Comparison of ENCODE assay signal across 25 mouse cellular contexts in genomic region chr12:57159904-57160303, GRCm38 (mm10). TPM values are rescaled to one million over a fixed set of nuclear protein-coding genes. Genes with fewer than 3 reads are reported as not detected.
A peak's percentile ranks its signal among the peaks of the same experiment; 100 is the strongest.
DNase-seq lines count a peak whose midpoint lies in the region; ATAC-seq and TF ChIP-seq lines count a peak whose summit lies in the region.
"Had no signal": no experiment of that assay in that cellular context is flagged by ENCODE, and none has a peak within 500 bp of the region (broad histone marks: within the 10 kb centered on the region; RNA-seq: fewer than 3 reads in every experiment).

No protein-coding gene starts in this region.

- no peak for TF ChIP-seq EP300 in stomach, postnatal 0 days (optimal IDR thresholded peaks at IDR 0.05)

- H3K4me1 ChIP-seq in stomach, postnatal 0 days (replicated peaks; ENCODE audit: control insufficient read depth, insufficient read depth) = no peaks in the 10 kb centered on the region
- H3K4me1 ChIP-seq: embryonic facial prominence, embryonic 13.5 days; embryonic facial prominence, embryonic 15.5 days; forebrain, embryonic 13.5 days; forebrain, embryonic 15.5 days had no signal

- no peaks in the 10 kb centered on the region for H3K9me3 ChIP-seq in stomach, postnatal 0 days (ENCODE audit: control insufficient read depth, low read length)
- H3K9me3 ChIP-seq: embryonic facial prominence, embryonic 13.5 days; embryonic facial prominence, embryonic 15.5 days; forebrain, embryonic 13.5 days; forebrain, embryonic 15.5 days; G1E had no signal

- no peak for TF ChIP-seq CTCF in stomach, postnatal 0 days (IDR thresholded peaks at IDR 0.05; ENCODE audit: low read depth)

- H3K4me3 ChIP-seq in stomach, postnatal 0 days (ENCODE audit: low read depth, low read length) = no peak overlapping the region
- H3K4me3 ChIP-seq: embryonic facial prominence, embryonic 13.5 days; embryonic facial prominence, embryonic 15.5 days; forebrain, embryonic 13.5 days; forebrain, embryonic 15.5 days had no signal

- no peaks in the 10 kb centered on the region for H3K27me3 ChIP-seq in stomach, postnatal 0 days (ENCODE audit: control insufficient read depth, insufficient read depth, low read length)
- H3K27me3 ChIP-seq: CH12.LX; embryonic facial prominence, embryonic 15.5 days; forebrain, embryonic 13.5 days; forebrain, embryonic 15.5 days had no signal

- H3K27ac ChIP-seq in stomach, postnatal 0 days (replicated peaks) = no peak overlapping the region
- H3K27ac ChIP-seq: embryonic facial prominence, embryonic 13.5 days; embryonic facial prominence, embryonic 15.5 days; forebrain, embryonic 13.5 days; forebrain, embryonic 15.5 days had no signal

- ATAC-seq in stomach, postnatal 0 days (ENCODE audit: low FRiP score, low TSS enrichment) = peak; percentile 78
- ATAC-seq: activated CD4-positive, CD25-positive, alpha-beta regulatory T cell, adult 4 months; CD4-positive, CD25-positive, alpha-beta regulatory T cell, adult 4 months; forebrain, embryonic 13.5 days; forebrain, embryonic 15.5 days; forebrain, postnatal 0 days; Patski had no signal

- H3K36me3 ChIP-seq in stomach, postnatal 0 days (ENCODE audit: control insufficient read depth, insufficient read depth, low read length) = no peaks in the 10 kb centered on the region
- H3K36me3 ChIP-seq: embryonic facial prominence, embryonic 13.5 days; embryonic facial prominence, embryonic 15.5 days; forebrain, embryonic 15.5 days had no signal

- no peak overlapping the region for H3K9ac ChIP-seq in stomach, postnatal 0 days (ENCODE audit: low read length)
- H3K9ac ChIP-seq: embryonic facial prominence, embryonic 13.5 days; embryonic facial prominence, embryonic 15.5 days; forebrain, embryonic 13.5 days; forebrain, embryonic 15.5 days; forebrain, postnatal 0 days had no signal

- WGBS in stomach, postnatal 0 days = 65% methylated on average over 6 of the region's 6 CpGs

- no peak overlapping the region for H3K4me2 ChIP-seq in stomach, postnatal 0 days (replicated peaks; ENCODE audit: low read depth)
- H3K4me2 ChIP-seq: embryonic facial prominence, embryonic 13.5 days; embryonic facial prominence, embryonic 15.5 days; forebrain, embryonic 13.5 days; forebrain, embryonic 15.5 days had no signal

- peak; percentile 70 for DNase-seq in 3T3-L1 (ENCODE audit: low read depth, low spot score)
- DNase-seq in NIH3T3 (ENCODE audit: low read depth) = peak; percentile 56
- DNase-seq in stomach, postnatal 0 days (ENCODE audit: low spot score) = no peak
- DNase-seq in cerebellum, postnatal 14 days = no peak
- DNase-seq in layer of hippocampus, adult 11-12 months (ENCODE audit: low spot score) = no peak
- DNase-seq: adrenal gland, adult 8-10 months; adrenal gland, postnatal 14 days; adrenal gland, postnatal 36 days; B cell, adult 2 months; cerebellum, adult 11-12 months; cerebellum, adult 2 months; cerebellum, adult 9-10 months; cerebellum, postnatal 10 days; cerebellum, postnatal 36 days; embryo, embryonic 11 days; forebrain, postnatal 0 days had no signal

RNA-seq across cellular contexts. Expression of gene Slc25a21, which starts 37.4 kb away (rescaled TPM):
- polyA plus RNA-seq in stomach, postnatal 0 days (2015; fragmentation: Nextera tagmentation; extraction: Ambion mirVana) = 1.2 TPM in 2 replicates
- polyA plus RNA-seq: activated CD4-positive, CD25-positive, alpha-beta regulatory T cell, adult 4 months; CD4-positive, CD25-positive, alpha-beta regulatory T cell, adult 4 months had no signal

Comparison
In these comparisons a context has a peak if more than half of its experiments do, and no peak if none do; other contexts are left out.
1. DNase-seq: peak in 3T3-L1 (single experiment) and NIH3T3 (single experiment); none in stomach, postnatal 0 days (single experiment), cerebellum, postnatal 14 days (0 of 2) and layer of hippocampus, adult 11-12 months (single experiment).